Mouse (Mus musculus) bone marrow macrophage, adult 2 months (primary cell): ENCODE measurements around the gene Gm43552.

ENCODE experiments used
- CTCF ChIP-seq: IDR thresholded peaks from 2 replicates; pipeline ENCODE4 v1.5.1; 2012; ENCODE audit warnings: low read depth, mild to moderate bottlenecking, low read length, moderate library complexity
- POLR2A ChIP-seq: IDR thresholded peaks from 2 replicates; pipeline ENCODE4 v1.6.1; 2012; ENCODE audit warnings: mild to moderate bottlenecking, low read depth, low read length, borderline replicate concordance

DNA sequence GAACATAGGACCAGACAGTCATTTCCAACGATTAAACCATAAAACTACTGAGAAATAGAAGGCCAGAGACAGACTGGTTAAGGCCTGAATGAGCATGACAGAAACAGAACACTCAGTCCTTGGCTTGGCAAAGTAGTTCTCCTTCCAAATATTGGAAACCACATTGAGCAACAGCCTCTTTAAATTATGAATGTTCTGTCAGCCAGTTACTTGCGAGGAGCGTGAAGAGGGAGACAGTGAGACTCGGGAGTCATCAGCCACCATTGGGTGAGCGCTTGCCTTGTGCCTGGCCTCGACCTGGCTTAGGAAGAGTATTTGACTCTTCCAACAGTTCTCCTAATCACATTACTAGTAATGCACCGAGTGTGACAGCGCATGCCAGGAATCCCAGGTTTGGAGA is 15.8 kb upstream of the Gm43552 start:
- no peak for TF ChIP-seq POLR2A
- TF ChIP-seq CTCF, result no peak
